Comparison of ENCODE assay signal across 17 mouse cellular contexts in the genomic region with DNA sequence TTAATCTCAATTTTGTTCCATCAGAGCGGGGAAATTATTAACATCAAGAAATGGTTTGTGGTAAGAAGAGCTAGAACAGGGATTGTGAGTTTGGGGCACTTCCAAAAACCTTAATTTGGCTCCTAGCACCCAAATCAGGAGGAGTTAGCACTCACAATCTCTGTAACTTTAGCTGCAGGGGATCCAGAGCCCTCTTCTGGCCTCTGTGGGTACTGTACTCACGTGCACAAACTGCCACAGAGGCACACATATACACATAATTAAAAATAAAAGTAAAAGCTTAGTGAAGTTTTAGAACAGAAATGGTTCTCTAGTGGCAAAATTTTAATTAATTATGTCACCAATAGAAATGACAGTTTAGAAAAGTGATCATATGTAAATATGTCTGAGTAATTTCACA.
DNase-seq lines count a peak whose midpoint lies in the region; ATAC-seq and TF ChIP-seq lines count a peak whose summit lies in the region.
"Had no signal": no experiment of that assay in that cellular context is flagged by ENCODE, and none has a peak within 500 bp of the region (broad histone marks: within the 10 kb centered on the region; RNA-seq: fewer than 3 reads in every experiment).

No protein-coding gene starts in this region.

- no peak for ATAC-seq in Patski
- ATAC-seq: forebrain, postnatal 0 days had no signal

- POLR2A ChIA-PET in Patski (lab: Charles Lee): no interaction called here

- intact Hi-C loops in gastrocnemius, adult 2 months (cut with DNase I): no loop called here

- CTCF ChIA-PET in Patski (lab: Charles Lee): no interaction called here

- H3K27me3 ChIP-seq in Patski: peaks cover 8% of the 10 kb centered on the region
- H3K27me3 ChIP-seq: embryonic facial prominence, embryonic 12.5 days; hindbrain, embryonic 15.5 days; limb, embryonic 12.5 days; liver, embryonic 13.5 days had no signal

- no peak overlapping the region for H3K27ac ChIP-seq in gastrocnemius, adult 2 months
- H3K27ac ChIP-seq: embryonic facial prominence, embryonic 12.5 days; hindbrain, embryonic 15.5 days; kidney, postnatal 0 days; limb, embryonic 12.5 days; liver, embryonic 13.5 days had no signal

- no peak overlapping the region for H3K4me3 ChIP-seq in gastrocnemius, adult 2 months
- H3K4me3 ChIP-seq: embryonic facial prominence, embryonic 12.5 days; hindbrain, embryonic 15.5 days; limb, embryonic 12.5 days; liver, embryonic 13.5 days had no signal

- peak; percentile 17; the same call in 1 of the 2 replicates for TF ChIP-seq CTCF in gastrocnemius, adult 2 months (IDR thresholded peaks at IDR 0.05)
- peak; percentile 58 for TF ChIP-seq CTCF in Patski (IDR thresholded peaks at IDR 0.05)

- in situ Hi-C loops in Patski (cut with MboI; ENCODE audit: low pct_unique_long_range_greater_than_20kb): no loop called here

- no peak for DNase-seq in gastrocnemius, adult 2 months
- DNase-seq in gastrocnemius, adult 18-20 months (ENCODE audit: low spot score): no peak
- DNase-seq in thymus, postnatal 4 days: peak; percentile 13
- no peak for DNase-seq in thymus, adult 18-20 months
- no peak for DNase-seq in Patski (ENCODE audit: low read depth, low spot score)
- no peak for DNase-seq in lung, postnatal 25 days (ENCODE audit: low spot score)
- no peak for DNase-seq in adrenal gland, postnatal 25 days
- DNase-seq: cerebellum, adult 2 months; cerebellum, postnatal 25 days; forebrain, postnatal 0 days; kidney, adult 2 months; liver, embryonic 13.5 days; thymus, postnatal 25 days had no signal
